Comparison of ENCODE assay signal across 25 mouse cellular contexts in the genomic region with DNA sequence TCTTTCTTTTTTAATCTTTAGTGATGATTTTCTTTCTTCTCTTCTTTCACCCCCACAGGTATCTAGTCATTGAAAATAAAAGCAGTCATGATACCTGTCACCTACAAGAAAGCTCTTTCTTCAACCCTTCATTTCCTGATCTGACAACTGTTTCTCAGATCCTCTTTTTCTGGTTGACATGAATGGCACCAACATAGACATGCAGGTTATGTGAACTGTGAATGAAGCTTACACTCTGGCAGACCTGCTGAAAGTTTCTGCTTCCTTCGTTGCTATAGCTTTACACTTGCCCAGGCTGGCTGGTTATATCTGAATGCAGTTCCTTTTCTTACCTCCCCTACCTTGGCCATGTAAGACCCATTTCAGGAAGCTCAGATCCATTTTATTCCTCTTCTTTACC.
A peak's percentile ranks its signal among the peaks of the same experiment; 100 is the strongest.
DNase-seq lines count a peak whose midpoint lies in the region; ATAC-seq and TF ChIP-seq lines count a peak whose summit lies in the region.
"Had no signal": no experiment of that assay in that cellular context is flagged by ENCODE, and none has a peak within 500 bp of the region (broad histone marks: within the 10 kb centered on the region; RNA-seq: fewer than 3 reads in every experiment).

No protein-coding gene starts in this region.

- H3K36me3 ChIP-seq in heart, embryonic 10.5 days: no peaks in the 10 kb centered on the region
- H3K36me3 ChIP-seq in CH12.LX (replicated peaks in 1 of 2; ENCODE audit: control insufficient read depth in 1 of 2, insufficient read depth in 1 of 2, low read length in 1 of 2): no peaks in the 10 kb centered on the region
- no peaks in the 10 kb centered on the region for H3K36me3 ChIP-seq in splenic B cell, adult 2 months (ENCODE audit: control insufficient read depth, insufficient read depth, low read length, poor library complexity, severe bottlenecking)
- H3K36me3 ChIP-seq in forebrain, postnatal 0 days (ENCODE audit: insufficient read depth): no peaks in the 10 kb centered on the region
- H3K36me3 ChIP-seq: embryonic facial prominence, embryonic 13.5 days; embryonic facial prominence, embryonic 15.5 days; forebrain, embryonic 10.5 days; forebrain, embryonic 12.5 days had no signal

- no peak for ATAC-seq in forebrain, postnatal 0 days
- ATAC-seq: CD4-positive, CD25-positive, alpha-beta regulatory T cell, adult 4 months; forebrain, embryonic 14.5 days; forebrain, embryonic 16.5 days had no signal

- no peak overlapping the region for H3K27ac ChIP-seq in heart, embryonic 10.5 days
- no peak overlapping the region for H3K27ac ChIP-seq in CH12.LX (ENCODE audit: insufficient read depth, low read depth)
- H3K27ac ChIP-seq in forebrain, postnatal 0 days (ENCODE audit: low read depth, low read length): no peak overlapping the region
- H3K27ac ChIP-seq: embryonic facial prominence, embryonic 13.5 days; embryonic facial prominence, embryonic 15.5 days; forebrain, embryonic 10.5 days; forebrain, embryonic 12.5 days had no signal

- no peaks in the 10 kb centered on the region for H3K27me3 ChIP-seq in heart, embryonic 10.5 days (ENCODE audit: insufficient read depth, poor library complexity, severe bottlenecking)
- no peaks in the 10 kb centered on the region for H3K27me3 ChIP-seq in CH12.LX (replicated peaks)
- no peaks in the 10 kb centered on the region for H3K27me3 ChIP-seq in splenic B cell, adult 2 months (ENCODE audit: control insufficient read depth, insufficient read depth, low read length, poor library complexity, severe bottlenecking)
- H3K27me3 ChIP-seq in forebrain, postnatal 0 days (ENCODE audit: insufficient read depth, low read length): no peaks in the 10 kb centered on the region
- H3K27me3 ChIP-seq: embryonic facial prominence, embryonic 13.5 days; embryonic facial prominence, embryonic 15.5 days had no signal

- no peak for TF ChIP-seq CTCF in CH12.LX (conservative IDR thresholded peaks at IDR 0.05 in 1 of 2, IDR thresholded peaks at IDR 0.05 in 1 of 2; ENCODE audit: low read depth in 2 of 2, low read length in 2 of 2)
- TF ChIP-seq CTCF in forebrain, postnatal 0 days (IDR thresholded peaks at IDR 0.05; ENCODE audit: low read depth): no peak

- H3K9ac ChIP-seq in CH12.LX (ENCODE audit: insufficient read depth, low read depth): no peak overlapping the region
- H3K9ac ChIP-seq in forebrain, postnatal 0 days: no peak overlapping the region
- H3K9ac ChIP-seq: embryonic facial prominence, embryonic 13.5 days; embryonic facial prominence, embryonic 15.5 days; forebrain, embryonic 12.5 days had no signal

- no peak for TF ChIP-seq POLR2A in CH12.LX (IDR thresholded peaks at IDR 0.05; ENCODE audit: low read depth, low read length)

- no peak; the same call in 1 of the 2 replicates for TF ChIP-seq RAD21 in CH12.LX (IDR thresholded peaks at IDR 0.05; ENCODE audit: low read depth, low read length)

- peak; percentile 24 for DNase-seq in heart, adult 11 months
- no peak for DNase-seq in heart, embryonic 10.5 days (ENCODE audit: low spot score)
- DNase-seq in spleen, postnatal 36 days (ENCODE audit: low spot score in 2 of 2): peak; percentile 59 to 62
- DNase-seq in spleen, postnatal 10 days (ENCODE audit: low spot score in 2 of 2): no peak
- DNase-seq in CH12.LX (ENCODE audit: extremely low read depth): peak; percentile 51
- peak; percentile 76 for DNase-seq in splenic B cell, adult 2 months (ENCODE audit: low read depth, low spot score)
- DNase-seq in cerebellum, adult 8-10 months: no peak
- no peak for DNase-seq in forebrain, postnatal 0 days
- DNase-seq: adrenal gland, adult 2 months; adrenal gland, postnatal 14 days; adrenal gland, postnatal 36 days; cerebellum, adult 11-12 months; cerebellum, adult 2 months; cerebellum, adult 9-11 months; cerebellum, postnatal 14 days; cerebellum, postnatal 36 days; embryo, embryonic 11 days had no signal

- in situ Hi-C loops in CH12.LX (cut with MboI; ENCODE audit: low pct_ligation_motif_present, low pct_unique_long_range_greater_than_20kb, low sequenced_read_pairs): loop anchor here (10.0 to 25.0 kb wide), 2 partner anchors 112 to 395 kb away; partner anchors contain the start of genes Fggy and Jun

- WGBS in heart, embryonic 10.5 days: 85% methylated on average over 1 of the region's 1 CpGs
- WGBS in forebrain, postnatal 0 days: 86% methylated on average over 1 of the region's 1 CpGs

- dilution Hi-C loops in CH12.LX (cut with MboI; ENCODE audit: extremely low pct_ligation_motif_present, extremely low pct_unique_long_range_greater_than_20kb, low sequenced_read_pairs): no loop called here

- H3K79me2 ChIP-seq in CH12.LX (replicated peaks; ENCODE audit: control insufficient read depth, extremely low read depth, insufficient read depth, poor library complexity, severe bottlenecking): no peaks in the 10 kb centered on the region

- H3K4me3 ChIP-seq in heart, embryonic 10.5 days: no peak overlapping the region
- no peak overlapping the region for H3K4me3 ChIP-seq in CH12.LX (replicated peaks in 1 of 3; ENCODE audit: low read depth in 2 of 3, low read length in 2 of 3, poor library complexity in 1 of 3)
- H3K4me3 ChIP-seq in forebrain, postnatal 0 days (ENCODE audit: low read depth, low read length): no peak overlapping the region
- H3K4me3 ChIP-seq: embryonic facial prominence, embryonic 13.5 days; embryonic facial prominence, embryonic 15.5 days; erythroblast, embryonic 14.5 days; forebrain, embryonic 10.5 days; forebrain, embryonic 12.5 days had no signal

- 0 out of 2 replicates have a peak overlapping the region, but pooled peaks have one; percentile 21 for H3K4me2 ChIP-seq in CH12.LX (ENCODE audit: insufficient read depth, low read depth, poor library complexity, severe bottlenecking)
- no peak overlapping the region for H3K4me2 ChIP-seq in forebrain, postnatal 0 days (ENCODE audit: low read depth)
- H3K4me2 ChIP-seq: embryonic facial prominence, embryonic 13.5 days; embryonic facial prominence, embryonic 15.5 days; forebrain, embryonic 12.5 days had no signal

- 0 out of 2 replicates have a peak, but pooled peaks cover 4% of the 10 kb centered on the region for H3K4me1 ChIP-seq in heart, embryonic 10.5 days
- peaks cover 8 to 40% of the 10 kb centered on the region in 2 experiments for H3K4me1 ChIP-seq in CH12.LX (ENCODE audit: control insufficient read depth in 1 of 2, insufficient read depth in 2 of 2)
- H3K4me1 ChIP-seq in forebrain, postnatal 0 days (ENCODE audit: insufficient read depth): no peaks in the 10 kb centered on the region
- H3K4me1 ChIP-seq: embryonic facial prominence, embryonic 15.5 days; forebrain, embryonic 10.5 days; forebrain, embryonic 12.5 days had no signal

- peak; percentile 90 for TF ChIP-seq EP300 in CH12.LX (IDR thresholded peaks at IDR 0.05; ENCODE audit: low read length)

- no peaks in the 10 kb centered on the region for H3K9me3 ChIP-seq in heart, embryonic 10.5 days
- H3K9me3 ChIP-seq in CH12.LX (replicated peaks; ENCODE audit: low read length): no peaks in the 10 kb centered on the region
- H3K9me3 ChIP-seq in forebrain, postnatal 0 days (ENCODE audit: low read length): no peaks in the 10 kb centered on the region
- H3K9me3 ChIP-seq: embryonic facial prominence, embryonic 13.5 days; embryonic facial prominence, embryonic 15.5 days; forebrain, embryonic 10.5 days; forebrain, embryonic 12.5 days had no signal

TF ChIP-seq in CH12.LX, 34 proteins besides CTCF, POLR2A, EP300 and RAD21:
- TF ChIP-seq MAX (IDR thresholded peaks at IDR 0.05; ENCODE audit: low read length): no peak
- 0 out of 2 replicates have a peak, but pooled peaks have one; percentile 15 for TF ChIP-seq MAFK (IDR thresholded peaks at IDR 0.05; ENCODE audit: insufficient replicate concordance, low read length)
- TF ChIP-seq JUND (conservative IDR thresholded peaks at IDR 0.05; ENCODE audit: low read depth, low read length): peak; percentile 21; the same call in 1 of the 2 replicates
- TF ChIP-seq IRF4 (IDR thresholded peaks at IDR 0.05; ENCODE audit: low read depth, low read length): peak; percentile 91

Comparison
In these comparisons a context has a peak if more than half of its experiments do, and no peak if none do; other contexts are left out.
1. DNase-seq: peak in heart, adult 11 months (single experiment), spleen, postnatal 36 days (2 of 2), CH12.LX (single experiment) and splenic B cell, adult 2 months (single experiment); none in heart, embryonic 10.5 days (single experiment), spleen, postnatal 10 days (0 of 2), cerebellum, adult 8-10 months (single experiment) and forebrain, postnatal 0 days (single experiment).